Mouse (Mus musculus) liver, embryonic 16.5 days (tissue): Measurements from ENCODE around the gene Rin1. TPM values are rescaled to one million over a fixed set of nuclear protein-coding genes. Genes with fewer than 3 reads are reported as not detected.
A peak's percentile ranks its signal among the peaks of the same experiment; 100 is the strongest.
"Not testable (repeated sequence)": the region's sequence is repeated elsewhere in the genome, so short reads cannot be mapped to it uniquely, and the experiment has no call there.

Experiments
- ATAC-seq: fragments of 200-750 bp; cut with Nextera tagmentation; 2 replicates; pipeline ENCODE4 v1.8.0; 2017; ENCODE audit warnings: low read depth, mild to moderate bottlenecking, moderate number of reproducible peaks, moderate library complexity
- H3K27ac ChIP-seq: fragments of 300-500 bp; sonication (generic); 2 replicates; pipeline ENCODE4 v1.5.1; 2014; ENCODE audit warnings: mild to moderate bottlenecking, low read length
- H3K27me3 ChIP-seq: fragments of 300-500 bp; sonication (generic); 2 replicates; pipeline ENCODE4 v1.6.1; 2014; ENCODE audit warnings: low read depth, low read length, mixed read lengths; ENCODE audit not compliant: control insufficient read depth, insufficient read depth
- H3K36me3 ChIP-seq: fragments of 300-500 bp; sonication (generic); 2 replicates; pipeline ENCODE4 v1.6.1; 2014; ENCODE audit warnings: mild to moderate bottlenecking; ENCODE audit not compliant: control insufficient read depth, insufficient read depth
- H3K4me1 ChIP-seq: fragments of 300-500 bp; sonication (generic); 2 replicates; pipeline ENCODE4 v1.6.1; 2014; ENCODE audit warnings: low read depth, low read length, mixed read lengths; ENCODE audit not compliant: control insufficient read depth
- H3K4me2 ChIP-seq: fragments of 300-500 bp; sonication (generic); 2 replicates; pipeline ENCODE4 v1.6.1; 2014; ENCODE audit warnings: low read depth, low read length, mixed read lengths
- H3K4me3 ChIP-seq: fragments of 300-500 bp; sonication (generic); 2 replicates; pipeline ENCODE4 v1.5.1; 2014; ENCODE audit warnings: low read depth, mild to moderate bottlenecking, low read length
- H3K9ac ChIP-seq: fragments of 300-500 bp; sonication (generic); 2 replicates; pipeline ENCODE4 v1.6.1; 2014; ENCODE audit warnings: low read depth, low read length
- H3K9me3 ChIP-seq: fragments of 300-500 bp; sonication (generic); replicated peaks from 2 replicates; pipeline ENCODE4 v1.6.1; 2016; ENCODE audit warnings: low read length; ENCODE audit not compliant: control insufficient read depth
- WGBS: fragments of 180-500 bp; shearing (Covaris S2); extraction: QIAGEN DNeasy Blood & Tissue Kit; methylation state at CpG from one replicate; pipeline ENCODE4 v1.1.7; 2014; ENCODE audit not compliant: insufficient replicate concordance; 5-methylcytosine and 5-hydroxymethylcytosine counted together
- polyA plus RNA-seq: library from polyadenylated mRNA; unstranded; fragments of >200 nt; fragmentation: Nextera tagmentation; extraction: Ambion mirVana; gene quantifications from 2 replicates; pipeline ENCODE4 v1.2.1, GENCODE M21; 2015

The Rin1 gene
- polyA plus RNA-seq, 1 experiment from 2014 or later, result 0.35 TPM

DNA sequence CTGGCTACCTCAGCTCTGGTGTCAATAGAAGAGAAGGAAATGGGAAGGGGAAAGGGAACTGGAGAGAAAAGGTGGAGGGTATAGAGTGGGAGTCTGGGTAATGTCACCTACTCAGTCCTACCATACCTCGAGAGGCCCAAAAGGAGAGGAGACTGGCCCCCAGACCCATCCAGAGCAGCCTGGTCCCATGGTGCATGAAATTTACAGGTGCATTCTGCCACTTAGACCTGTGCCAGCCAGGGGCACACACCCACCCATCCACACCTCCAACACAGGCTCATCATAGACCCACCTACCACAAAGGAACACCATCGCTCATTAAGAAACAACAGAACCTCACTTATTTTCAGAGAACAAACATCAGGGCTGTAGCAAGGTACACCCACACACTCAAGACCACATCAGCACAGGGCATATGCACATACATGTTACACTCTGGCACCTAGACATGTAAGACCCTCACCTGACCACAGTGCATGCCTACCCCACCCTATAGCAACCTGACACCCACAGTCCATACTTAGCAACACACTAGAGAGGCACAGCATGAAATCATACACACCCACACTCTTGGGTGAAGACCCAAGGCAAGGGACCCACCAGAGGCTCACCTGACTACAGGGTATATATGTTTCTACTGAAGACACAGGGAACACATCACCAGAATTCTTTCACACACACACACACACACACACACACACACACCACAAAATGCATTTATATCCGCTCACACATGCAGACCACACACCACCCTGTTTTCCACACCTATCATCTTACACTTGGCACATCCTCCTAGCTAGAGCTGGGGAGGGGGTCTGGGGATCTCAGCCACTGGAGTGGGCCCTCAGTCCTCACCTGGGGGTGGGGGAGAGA, 33.9 kb downstream of the Rin1 start:
- H3K4me2 ChIP-seq, result no peak overlapping the region
- peaks cover 18% of the 10 kb centered on the region for H3K4me1 ChIP-seq
- no peak overlapping the region for H3K4me3 ChIP-seq
- no peak overlapping the region for H3K9ac ChIP-seq
- no peak for ATAC-seq
- 53% methylated on average over 3 of the region's 3 CpGs for WGBS
- H3K27me3 ChIP-seq, result peaks cover 72% of the 10 kb centered on the region
- H3K27ac ChIP-seq, result no peak overlapping the region
- H3K36me3 ChIP-seq, result no peaks in the 10 kb centered on the region
- H3K9me3 ChIP-seq, result no peaks in the 10 kb centered on the region

GRCm38 (mm10) chr19:5084834-5085144, 34.5 kb downstream of the Rin1 start:
- ATAC-seq, result no peak
- no peak overlapping the region for H3K9ac ChIP-seq
- H3K27me3 ChIP-seq, result peaks cover 72% of the 10 kb centered on the region
- peak overlapping the region; percentile 56 for H3K4me3 ChIP-seq
- H3K4me2 ChIP-seq, result peak overlapping the region; percentile 79
- no peaks in the 10 kb centered on the region for H3K9me3 ChIP-seq
- H3K27ac ChIP-seq, result no peak overlapping the region
- H3K36me3 ChIP-seq, result no peaks in the 10 kb centered on the region
- WGBS, result 4% methylated on average over 15 of the region's 15 CpGs
- H3K4me1 ChIP-seq, result peaks cover 21% of the 10 kb centered on the region

GRCm38 (mm10) chr19:5085145-5085863, 35.0 kb downstream of the Rin1 start, which contains the start of gene Tmem151a:
Gene Tmem151a, minus strand, starts transcription at chr19:5085531.
- WGBS, result 1% methylated on average over 64 of the region's 69 CpGs
- H3K36me3 ChIP-seq, result no peaks in the 10 kb centered on the region
- ATAC-seq, result no peak
- peaks cover 67% of the 10 kb centered on the region for H3K27me3 ChIP-seq
- H3K9me3 ChIP-seq, result no peaks in the 10 kb centered on the region
- peak within 1 kb of the TSS; percentile 79 for H3K4me2 ChIP-seq
- H3K4me3 ChIP-seq, result peak within 1 kb of the TSS; percentile 56
- no peak within 1 kb of the TSS for H3K9ac ChIP-seq
- no peak within 1 kb of the TSS for H3K27ac ChIP-seq
- peaks cover 21% of the 10 kb centered on the region for H3K4me1 ChIP-seq

GRCm38 (mm10) chr19:5086533-5086932, 36.3 kb downstream of the Rin1 start:
- WGBS, result 48% methylated on average over 4 of the region's 4 CpGs
- not testable (repeated sequence) for H3K9ac ChIP-seq, H3K36me3 ChIP-seq, H3K4me3 ChIP-seq, ATAC-seq, H3K4me2 ChIP-seq, H3K9me3 ChIP-seq, H3K27ac ChIP-seq
- peaks cover 21% of the 10 kb centered on the region for H3K4me1 ChIP-seq
- H3K27me3 ChIP-seq, result peaks cover 55% of the 10 kb centered on the region

DNA sequence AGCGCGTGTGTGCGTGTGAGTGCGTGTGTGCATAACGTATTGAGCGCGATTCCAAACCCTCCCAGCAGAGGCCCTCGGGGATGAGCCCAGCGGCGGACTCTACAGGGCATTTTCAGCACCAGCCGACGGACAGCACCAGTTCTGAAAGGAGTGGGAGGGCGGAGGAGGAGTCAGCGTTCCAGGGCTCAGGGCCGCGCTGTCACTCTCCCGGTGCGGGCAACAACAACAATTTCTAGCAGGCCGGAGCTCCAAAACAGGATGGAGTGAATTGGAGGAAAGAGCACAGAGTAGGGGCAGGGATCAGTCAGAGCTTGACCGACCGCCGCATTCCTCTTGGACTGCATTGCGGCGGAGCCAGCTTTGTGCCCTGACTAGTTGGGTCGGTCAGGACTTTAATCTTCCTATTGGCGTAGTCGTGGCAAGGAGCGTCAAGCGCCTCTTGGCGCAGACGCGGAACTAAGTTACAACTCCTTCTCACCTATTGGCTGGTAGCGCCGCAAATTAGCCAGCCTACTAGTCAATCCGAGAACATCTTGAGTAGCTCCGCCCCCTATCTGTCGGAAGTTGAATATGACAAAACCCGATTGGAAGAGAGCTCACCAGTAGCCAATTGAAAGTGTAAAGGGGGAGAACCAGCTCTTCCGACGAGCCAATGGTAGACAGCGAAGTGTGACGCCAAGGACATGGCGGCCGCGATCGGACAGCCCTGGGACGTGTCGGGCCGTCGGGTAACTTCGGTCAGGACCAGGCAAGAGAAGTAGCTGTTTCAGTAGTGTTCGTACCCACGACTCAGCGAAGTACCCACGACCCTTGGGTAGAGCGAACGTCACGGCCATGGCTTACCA, 37.8 kb downstream of the Rin1 start, which contains the start of gene Yif1a:
TSS of gene Yif1a (plus strand) at position 655 of the 845 bp plus-strand sequence.
- H3K27ac ChIP-seq, result peak within 1 kb of the TSS; percentile 92
- no peaks in the 10 kb centered on the region for H3K9me3 ChIP-seq
- under 1% methylated on average over 58 of the region's 58 CpGs for WGBS
- H3K36me3 ChIP-seq, result no peaks in the 10 kb centered on the region; the same call in 1 of the 2 replicates
- peak within 1 kb of the TSS; percentile 79 for H3K9ac ChIP-seq
- peak; percentile 88 for ATAC-seq
- peaks cover 21% of the 10 kb centered on the region for H3K4me1 ChIP-seq
- peaks cover 39% of the 10 kb centered on the region for H3K27me3 ChIP-seq
- H3K4me2 ChIP-seq, result peak within 1 kb of the TSS; percentile 91
- H3K4me3 ChIP-seq, result peak within 1 kb of the TSS; percentile 83

DNA sequence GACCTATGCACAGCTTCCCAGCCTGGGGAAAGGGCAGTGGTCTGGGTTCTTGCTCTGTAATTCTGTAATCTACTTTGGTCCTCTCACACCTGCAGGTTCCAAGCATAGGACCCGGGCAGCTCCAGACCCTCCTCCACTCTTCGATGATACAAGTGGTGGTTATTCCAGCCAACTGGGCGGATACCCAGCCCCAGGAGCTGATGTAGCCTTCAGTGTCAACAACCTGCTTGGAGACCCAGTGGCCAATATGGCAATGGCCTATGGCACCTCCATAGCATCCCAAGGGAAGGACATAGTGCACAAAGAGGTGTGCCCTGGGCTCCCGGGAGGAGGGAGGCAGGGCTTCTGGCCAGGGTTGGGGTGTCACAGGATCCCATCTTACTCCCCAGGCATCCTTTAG, 39.0 kb downstream of the Rin1 start:
- ATAC-seq, result no peak
- H3K27me3 ChIP-seq, result peaks cover 27% of the 10 kb centered on the region
- peaks cover 27% of the 10 kb centered on the region for H3K4me1 ChIP-seq
- no peaks in the 10 kb centered on the region for H3K9me3 ChIP-seq
- H3K4me2 ChIP-seq, result peak overlapping the region; percentile 91
- H3K27ac ChIP-seq, result no peak overlapping the region
- peak overlapping the region; percentile 79 for H3K9ac ChIP-seq
- no peaks in the 10 kb centered on the region; the same call in 1 of the 2 replicates for H3K36me3 ChIP-seq
- WGBS, result 84% methylated on average over 4 of the region's 4 CpGs
- H3K4me3 ChIP-seq, result peak overlapping the region; percentile 83

GRCm38 (mm10) chr19:5092083-5092482, 41.8 kb downstream of the Rin1 start:
- peaks cover 25% of the 10 kb centered on the region for H3K4me1 ChIP-seq
- no peak for ATAC-seq

DNA sequence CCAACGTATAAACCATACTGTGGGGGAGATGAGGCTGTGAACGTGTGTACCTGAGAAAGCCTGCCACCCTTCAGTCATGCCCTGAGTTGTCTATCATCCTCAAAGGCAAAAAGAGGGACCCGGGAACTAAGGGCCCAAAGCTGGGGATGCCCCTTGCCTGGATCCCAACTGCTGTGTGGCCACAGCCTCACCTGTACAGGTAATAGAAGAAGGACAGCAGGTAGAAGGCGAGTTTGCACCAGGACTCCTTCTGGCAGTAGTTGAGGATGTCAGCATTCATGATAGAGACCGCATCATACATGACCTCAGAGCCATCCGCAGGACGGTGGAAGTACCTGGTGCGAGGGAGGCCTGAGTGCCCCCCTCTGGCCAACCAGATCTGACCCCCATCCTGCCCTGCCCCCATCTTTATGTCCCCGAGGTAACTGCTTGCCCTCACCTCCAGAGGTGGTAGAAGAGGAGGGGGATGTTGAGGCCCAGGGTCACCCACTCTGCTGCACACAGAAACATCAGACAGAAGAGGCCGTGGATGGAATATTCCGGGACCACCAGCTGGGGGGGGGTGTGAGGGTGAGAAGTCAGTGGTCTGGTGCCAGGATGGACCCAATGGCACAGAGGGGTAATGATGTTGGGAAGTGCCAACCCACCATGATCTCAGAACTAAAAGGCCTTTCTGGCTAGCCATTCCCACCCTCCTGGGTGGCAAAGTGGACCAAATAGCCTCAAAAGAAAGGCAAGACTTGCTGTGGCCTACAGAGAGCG, 43.4 kb downstream of the Rin1 start:
- peaks cover 14% of the 10 kb centered on the region for H3K27me3 ChIP-seq
- no peak overlapping the region for H3K27ac ChIP-seq
- H3K4me3 ChIP-seq, result no peak overlapping the region
- H3K36me3 ChIP-seq, result no peaks in the 10 kb centered on the region; the same call in 1 of the 2 replicates
- 61% methylated on average over 12 of the region's 12 CpGs for WGBS
- no peak for ATAC-seq
- H3K4me1 ChIP-seq, result peaks cover 31% of the 10 kb centered on the region
- H3K9ac ChIP-seq, result no peak overlapping the region
- no peaks in the 10 kb centered on the region for H3K9me3 ChIP-seq
- no peak overlapping the region for H3K4me2 ChIP-seq

More at GRCm38 (mm10) chr19:5092083-5092482, 41.8 kb downstream of the Rin1 start:
- Histone ChIP-seq H3K9me3 (no peaks in the 10 kb centered on the region), H3K27me3 (peaks cover 9% of the 10 kb centered on the region), H3K9ac (no peak overlapping the region), H3K36me3 (no peaks in the 10 kb centered on the region; the same call in 1 of the 2 replicates), H3K27ac (no peak overlapping the region), H3K4me2 (no peak overlapping the region), H3K4me3 (no peak overlapping the region)
- WGBS, result 70% methylated on average over 10 of the region's 10 CpGs
